Mouse (Mus musculus): ENCODE measurements at regions not wholly inside any gene's neighbourhood (a gene's known extent, or its start where the extent isn't known, plus 50 kb on each side); places are given as distances from the start of the nearest gene placed in this dataset.

DNA sequence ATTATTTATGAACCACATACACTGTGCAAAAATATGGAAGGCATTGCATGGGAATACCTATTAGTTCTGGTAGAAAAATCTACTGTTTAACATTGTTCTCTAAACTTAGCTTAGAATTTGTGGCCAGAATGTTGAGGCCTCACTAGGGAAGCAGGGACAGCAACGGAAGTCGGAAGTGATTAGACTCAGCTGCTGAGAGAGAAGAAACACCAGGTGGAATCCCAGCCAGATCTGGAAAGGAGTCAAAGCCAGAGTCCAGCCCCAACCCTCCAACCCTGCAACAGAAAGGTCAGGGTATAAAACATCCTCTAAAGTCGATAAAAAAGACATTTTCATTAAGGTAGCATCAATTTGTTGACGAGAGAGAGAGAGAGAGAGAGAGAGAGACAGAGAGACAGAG is 258.9 kb downstream of the Pou4f1 start:
- no peak overlapping the region for H3K27ac ChIP-seq (ENCODE audit: insufficient read depth, low read depth, low read length)
- WGBS = 44% methylated on average over 4 of the region's 4 CpGs
- H3K4me1 ChIP-seq (ENCODE audit: control insufficient read depth, insufficient read depth, low read length) = no peaks in the 10 kb centered on the region
- TF ChIP-seq CTCF (conservative IDR thresholded peaks at IDR 0.05; ENCODE audit: insufficient read depth, insufficient read length, low read depth, low read length) = no peak
- TF ChIP-seq POLR2A (IDR thresholded peaks at IDR 0.05; ENCODE audit: low read depth, low read length) = no peak
- H3K36me3 ChIP-seq (ENCODE audit: control insufficient read depth, insufficient read depth, low read length) = no peaks in the 10 kb centered on the region
- no peaks in the 10 kb centered on the region for H3K27me3 ChIP-seq (replicated peaks; ENCODE audit: control insufficient read depth, insufficient read depth, low read length)
- no peak overlapping the region for H3K4me3 ChIP-seq (ENCODE audit: insufficient read depth, low read depth, low read length)
- no peak for DNase-seq

DNA sequence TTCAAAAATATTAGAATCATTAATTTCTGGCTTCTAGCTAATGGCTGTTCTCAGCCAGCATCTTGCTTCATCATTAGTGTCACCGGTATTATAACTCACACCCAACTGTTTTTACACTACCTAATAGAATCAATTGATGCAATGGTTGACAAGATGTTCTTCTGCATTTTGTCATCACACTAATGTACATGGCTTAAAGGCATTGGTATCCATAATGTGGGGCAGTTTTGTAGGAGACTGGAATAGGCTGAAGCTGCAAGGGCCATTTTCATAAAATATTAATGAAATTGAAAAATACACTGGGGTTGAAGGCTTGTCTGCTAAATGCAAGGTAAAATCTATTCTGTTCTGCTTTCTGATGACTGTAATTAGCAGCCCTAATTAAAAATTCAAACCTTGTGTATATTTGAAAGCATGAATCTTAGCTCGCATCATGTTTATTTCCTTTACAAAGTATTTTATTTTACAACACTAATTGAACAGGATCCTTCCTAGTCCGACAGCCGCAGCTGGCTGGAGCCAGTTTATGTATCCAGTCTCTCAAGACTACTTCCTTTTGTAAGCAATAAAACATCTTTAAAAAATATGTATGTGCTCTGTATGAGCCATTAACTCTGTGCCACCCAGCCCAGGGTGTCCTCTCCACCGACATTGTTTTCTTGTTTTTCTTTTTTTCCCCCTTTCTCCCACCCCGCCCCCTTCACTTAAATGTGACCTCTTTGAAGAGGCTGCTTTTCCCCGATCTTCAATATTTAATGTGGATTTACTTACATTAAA is 259.6 kb downstream of the Pou4f1 start:
- H3K4me3 ChIP-seq (ENCODE audit: insufficient read depth, low read depth, low read length) = no peak overlapping the region
- H3K4me1 ChIP-seq (ENCODE audit: control insufficient read depth, insufficient read depth, low read length) = no peaks in the 10 kb centered on the region
- no peak overlapping the region for H3K27ac ChIP-seq (ENCODE audit: insufficient read depth, low read depth, low read length)
- H3K27me3 ChIP-seq (replicated peaks; ENCODE audit: control insufficient read depth, insufficient read depth, low read length) = no peaks in the 10 kb centered on the region
- TF ChIP-seq CTCF (conservative IDR thresholded peaks at IDR 0.05; ENCODE audit: insufficient read depth, insufficient read length, low read depth, low read length) (no peak), POLR2A (IDR thresholded peaks at IDR 0.05; ENCODE audit: low read depth, low read length) (no peak)
- H3K36me3 ChIP-seq (ENCODE audit: control insufficient read depth, insufficient read depth, low read length) = no peaks in the 10 kb centered on the region
- 59% methylated on average over 7 of the region's 7 CpGs for whole genome bisulfite sequencing
- no peak for DNase-seq

GRCm38 (mm10) chr14:104206602-104207001 is 261.2 kb downstream of the Pou4f1 start:
- H3K27ac ChIP-seq (ENCODE audit: insufficient read depth, low read depth, low read length) = no peak overlapping the region
- H3K27me3 ChIP-seq (replicated peaks; ENCODE audit: control insufficient read depth, insufficient read depth, low read length) = no peaks in the 10 kb centered on the region
- no peak overlapping the region for H3K4me3 ChIP-seq (ENCODE audit: insufficient read depth, low read depth, low read length)
- no peaks in the 10 kb centered on the region for H3K4me1 ChIP-seq (ENCODE audit: control insufficient read depth, insufficient read depth, low read length)
- no peak for TF ChIP-seq POLR2A (IDR thresholded peaks at IDR 0.05; ENCODE audit: low read depth, low read length)
- TF ChIP-seq CTCF (conservative IDR thresholded peaks at IDR 0.05; ENCODE audit: insufficient read depth, insufficient read length, low read depth, low read length) = no peak
- no peaks in the 10 kb centered on the region for H3K36me3 ChIP-seq (ENCODE audit: control insufficient read depth, insufficient read depth, low read length)
- WGBS = 17% methylated on average over 2 of the region's 2 CpGs
- peak; percentile 42 for DNase-seq

GRCm38 (mm10) chr14:104203239-104203986 is 264.4 kb downstream of the Pou4f1 start:
- 71% methylated on average over 17 of the region's 17 CpGs for WGBS
- no peaks in the 10 kb centered on the region for H3K27me3 ChIP-seq (replicated peaks; ENCODE audit: control insufficient read depth, insufficient read depth, low read length)
- no peak for TF ChIP-seq CTCF (conservative IDR thresholded peaks at IDR 0.05; ENCODE audit: insufficient read depth, insufficient read length, low read depth, low read length)
- no peak for TF ChIP-seq POLR2A (IDR thresholded peaks at IDR 0.05; ENCODE audit: low read depth, low read length)
- H3K36me3 ChIP-seq (ENCODE audit: control insufficient read depth, insufficient read depth, low read length) = no peaks in the 10 kb centered on the region
- no peak overlapping the region for H3K4me3 ChIP-seq (ENCODE audit: insufficient read depth, low read depth, low read length)
- peak; percentile 18 for DNase-seq
- H3K4me1 ChIP-seq (ENCODE audit: control insufficient read depth, insufficient read depth, low read length) = no peaks in the 10 kb centered on the region
- no peak overlapping the region for H3K27ac ChIP-seq (ENCODE audit: insufficient read depth, low read depth, low read length)

GRCm38 (mm10) chr14:104193198-104193597 is 274.6 kb downstream of the Pou4f1 start:
- Histone ChIP-seq H3K4me3 (ENCODE audit: insufficient read depth, low read depth, low read length) (no peak overlapping the region), H3K27me3 (replicated peaks; ENCODE audit: control insufficient read depth, insufficient read depth, low read length) (no peaks in the 10 kb centered on the region), H3K4me1 (ENCODE audit: control insufficient read depth, insufficient read depth, low read length) (no peaks in the 10 kb centered on the region), H3K36me3 (ENCODE audit: control insufficient read depth, insufficient read depth, low read length) (no peaks in the 10 kb centered on the region), H3K27ac (ENCODE audit: insufficient read depth, low read depth, low read length) (no peak overlapping the region)
- WGBS = 80% methylated on average over 11 of the region's 11 CpGs
- DNase-seq = no peak
- TF ChIP-seq POLR2A (IDR thresholded peaks at IDR 0.05; ENCODE audit: low read depth, low read length) (no peak), CTCF (conservative IDR thresholded peaks at IDR 0.05; ENCODE audit: insufficient read depth, insufficient read length, low read depth, low read length) (no peak)

- no peak overlapping the region for H3K27ac ChIP-seq (ENCODE audit: insufficient read depth, low read depth, low read length)
- no peaks in the 10 kb centered on the region for H3K4me1 ChIP-seq (ENCODE audit: control insufficient read depth, insufficient read depth, low read length)
- H3K36me3 ChIP-seq (ENCODE audit: control insufficient read depth, insufficient read depth, low read length) = no peaks in the 10 kb centered on the region
- H3K4me3 ChIP-seq (ENCODE audit: insufficient read depth, low read depth, low read length) = no peak overlapping the region
- TF ChIP-seq CTCF (conservative IDR thresholded peaks at IDR 0.05; ENCODE audit: insufficient read depth, insufficient read length, low read depth, low read length) = no peak
- TF ChIP-seq POLR2A (IDR thresholded peaks at IDR 0.05; ENCODE audit: low read depth, low read length) = no peak
- H3K27me3 ChIP-seq (replicated peaks; ENCODE audit: control insufficient read depth, insufficient read depth, low read length) = no peaks in the 10 kb centered on the region
- no peak for DNase-seq
Measured at GRCm38 (mm10) chr14:104175122-104175521, 292.7 kb downstream of the Pou4f1 start.

- TF ChIP-seq CTCF (conservative IDR thresholded peaks at IDR 0.05; ENCODE audit: insufficient read depth, insufficient read length, low read depth, low read length) (0 out of 2 replicates have a peak, but pooled peaks have one; percentile 28), POLR2A (IDR thresholded peaks at IDR 0.05; ENCODE audit: low read depth, low read length) (no peak)
- DNase-seq = no peak
- WGBS = 57% methylated on average over 5 of the region's 5 CpGs
Measured at GRCm38 (mm10) chr14:104146841-104147240, 302.6 kb upstream of the Ednrb start.

More at GRCm38 (mm10) chr14:104146841-104147240, 302.6 kb upstream of the Ednrb start:
- Histone ChIP-seq H3K4me3 (ENCODE audit: insufficient read depth, low read depth, low read length) (no peak overlapping the region), H3K27ac (ENCODE audit: insufficient read depth, low read depth, low read length) (no peak overlapping the region), H3K27me3 (replicated peaks; ENCODE audit: control insufficient read depth, insufficient read depth, low read length) (no peaks in the 10 kb centered on the region), H3K4me1 (ENCODE audit: control insufficient read depth, insufficient read depth, low read length) (no peaks in the 10 kb centered on the region), H3K36me3 (ENCODE audit: control insufficient read depth, insufficient read depth, low read length) (no peaks in the 10 kb centered on the region)

All from kidney, adult 2 months (tissue).